Mouse (Mus musculus) kidney, embryonic 16.5 days (tissue): ENCODE measurements at regions not wholly inside any gene's neighbourhood (a gene's known extent, or its start where the extent isn't known, plus 50 kb on each side); places are given as distances from the start of the nearest gene placed in this dataset. TPM values are rescaled to one million over a fixed set of nuclear protein-coding genes. Genes with fewer than 3 reads are reported as not detected.

Source experiments
- microRNA-seq: library from miRNA; unstranded; fragments of <30 nt; microRNA quantifications from one replicate; pipeline ENCODE4, GENCODE M21; 2016

Small RNAs in the stretch of these regions (microRNA-seq; reads per million reads assigned to microRNA genes)
- gene Mir124a-2: not detected
